Mouse (Mus musculus) spleen, adult 2 months (tissue): ENCODE measurements around the gene Nfkbib. TPM values are rescaled to one million over a fixed set of nuclear protein-coding genes. Genes with fewer than 3 reads are reported as not detected.

ENCODE experiments used
- DNase-seq, 2 experiments: peaks; one replicate each; pipeline versions ENCODE4 v3.0.0 to v3.0.0-alpha.2; 2012 to 2021; ENCODE audit warnings: low spot score in 2 of 2, low read depth in 1 of 2
- H3K27ac ChIP-seq: fragments of 200-500 bp; 2 replicates; pipeline ENCODE4 v1.5.1; 2012; ENCODE audit warnings: low read length, inconsistent platforms; ENCODE audit not compliant: insufficient read depth
- H3K27me3 ChIP-seq: fragments of 200-500 bp; 2 replicates; pipeline ENCODE4 v1.6.1; 2012; ENCODE audit warnings: mild to moderate bottlenecking, moderate library complexity, low read length, inconsistent platforms; ENCODE audit not compliant: control insufficient read depth, insufficient read depth
- H3K36me3 ChIP-seq: fragments of 200-500 bp; 2 replicates; pipeline ENCODE4 v1.6.1; 2012; ENCODE audit warnings: mild to moderate bottlenecking, low read length, inconsistent platforms; ENCODE audit not compliant: control insufficient read depth, insufficient read depth
- H3K4me1 ChIP-seq: fragments of 200-500 bp; 2 replicates; pipeline ENCODE4 v1.6.1; 2011; ENCODE audit warnings: inconsistent platforms; ENCODE audit not compliant: control insufficient read depth, insufficient read depth, insufficient read length
- H3K4me3 ChIP-seq: fragments of 200-500 bp; 2 replicates; pipeline ENCODE4 v1.5.1; 2011; ENCODE audit warnings: mild to moderate bottlenecking, inconsistent platforms; ENCODE audit not compliant: insufficient read depth, insufficient read length; ENCODE audit errors: extremely low read depth
- CTCF ChIP-seq: fragments of 200-500 bp; IDR thresholded peaks from 2 replicates; pipeline ENCODE4 v1.5.1; 2011; ENCODE audit warnings: mild to moderate bottlenecking, inconsistent platforms; ENCODE audit not compliant: insufficient read depth, insufficient read length, insufficient replicate concordance; ENCODE audit errors: extremely low read depth
- POLR2A ChIP-seq: fragments of 200-500 bp; IDR thresholded peaks from 2 replicates; pipeline ENCODE4 v1.6.1; 2011; ENCODE audit warnings: low read depth, low read length, inconsistent platforms
- WGBS: fragments of 180-500 bp; shearing (Covaris S2); methylation state at CpG from one replicate; pipeline ENCODE4 v1.1.7; 2018; 5-methylcytosine and 5-hydroxymethylcytosine counted together
- polyA plus RNA-seq: library from polyadenylated mRNA; depleted of rRNA; stranded (reverse); fragments of >200 nt; gene quantifications from 2 replicates; pipeline ENCODE4 v1.2.3, GENCODE M21; 2012

Nfkbib gene
- polyA plus RNA-seq, 1 experiment: 51.1 TPM

DNA sequence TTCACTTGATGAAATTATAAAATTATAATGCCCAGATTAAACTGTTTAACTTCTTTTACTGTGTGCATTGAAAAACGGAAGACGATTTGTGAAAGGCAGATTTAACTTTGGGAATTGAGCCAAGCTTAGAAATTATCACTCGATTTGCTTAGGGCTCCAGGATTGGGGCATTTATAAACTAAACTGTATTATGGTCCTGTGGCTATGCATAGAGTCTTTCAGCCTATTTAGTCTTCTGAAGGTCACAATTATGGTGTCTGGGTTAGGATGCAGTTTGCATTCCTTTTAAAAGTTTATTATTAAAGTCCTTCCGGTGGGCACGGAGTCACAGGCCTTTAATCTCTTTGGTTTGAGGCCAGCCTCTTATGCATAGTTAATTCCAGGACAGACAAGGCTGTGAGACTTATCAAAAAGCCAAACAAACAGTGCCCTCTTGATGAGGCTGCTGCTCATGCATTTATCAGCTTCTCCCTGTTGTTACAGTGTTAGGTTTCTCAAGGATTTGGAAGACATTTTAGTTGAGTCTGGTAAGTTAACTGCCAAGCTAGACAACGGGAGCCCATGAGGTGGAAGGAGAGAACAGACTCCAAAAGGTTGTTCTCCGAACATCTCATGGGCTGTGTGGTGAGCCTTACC, 44.4 kb upstream of the Nfkbib start:
- no peaks in the 10 kb centered on the region for H3K27me3 ChIP-seq
- H3K4me1 ChIP-seq: peaks cover 26% of the 10 kb centered on the region; the same call in 1 of the 2 replicates
- H3K27ac ChIP-seq: peak overlapping the region; percentile 98; the same call in 1 of the 2 replicates
- WGBS: 5% methylated on average over 7 of the region's 7 CpGs
- H3K4me3 ChIP-seq: peak overlapping the region; percentile 93
- H3K36me3 ChIP-seq: peaks cover 40% of the 10 kb centered on the region
- TF ChIP-seq POLR2A: no peak
- TF ChIP-seq CTCF: no peak
- DNase-seq: no peak

DNA sequence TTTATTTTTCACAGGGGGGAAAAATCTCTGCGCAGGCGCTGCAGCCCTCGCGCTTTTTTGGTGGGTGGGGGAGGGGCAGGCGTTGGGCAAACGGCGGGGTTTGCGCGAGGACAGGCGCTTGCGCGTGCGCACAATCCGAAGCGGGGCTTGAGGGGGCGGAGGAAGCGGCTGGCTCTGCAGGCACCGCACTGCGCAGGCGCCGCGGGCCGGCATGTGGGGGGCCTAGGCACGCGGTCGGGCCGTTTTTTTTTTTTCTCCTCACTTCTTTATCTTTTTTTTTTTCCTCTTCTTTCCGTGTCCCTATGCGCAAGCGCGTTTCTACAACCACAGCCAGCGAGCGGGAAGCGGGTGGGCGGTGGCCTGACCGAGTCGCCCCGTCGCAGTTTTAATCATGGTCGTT, 43.9 kb upstream of the Nfkbib start:
- H3K4me1 ChIP-seq: peaks cover 22% of the 10 kb centered on the region; the same call in 1 of the 2 replicates
- under 1% methylated on average over 40 of the region's 40 CpGs for WGBS
- H3K36me3 ChIP-seq: peaks cover 35% of the 10 kb centered on the region
- DNase-seq: peak; percentile 85 to 94
- H3K4me3 ChIP-seq: peak overlapping the region; percentile 93
- H3K27me3 ChIP-seq: no peaks in the 10 kb centered on the region
- H3K27ac ChIP-seq: peak overlapping the region; percentile 98
- TF ChIP-seq CTCF (no peak), POLR2A (no peak)

DNA sequence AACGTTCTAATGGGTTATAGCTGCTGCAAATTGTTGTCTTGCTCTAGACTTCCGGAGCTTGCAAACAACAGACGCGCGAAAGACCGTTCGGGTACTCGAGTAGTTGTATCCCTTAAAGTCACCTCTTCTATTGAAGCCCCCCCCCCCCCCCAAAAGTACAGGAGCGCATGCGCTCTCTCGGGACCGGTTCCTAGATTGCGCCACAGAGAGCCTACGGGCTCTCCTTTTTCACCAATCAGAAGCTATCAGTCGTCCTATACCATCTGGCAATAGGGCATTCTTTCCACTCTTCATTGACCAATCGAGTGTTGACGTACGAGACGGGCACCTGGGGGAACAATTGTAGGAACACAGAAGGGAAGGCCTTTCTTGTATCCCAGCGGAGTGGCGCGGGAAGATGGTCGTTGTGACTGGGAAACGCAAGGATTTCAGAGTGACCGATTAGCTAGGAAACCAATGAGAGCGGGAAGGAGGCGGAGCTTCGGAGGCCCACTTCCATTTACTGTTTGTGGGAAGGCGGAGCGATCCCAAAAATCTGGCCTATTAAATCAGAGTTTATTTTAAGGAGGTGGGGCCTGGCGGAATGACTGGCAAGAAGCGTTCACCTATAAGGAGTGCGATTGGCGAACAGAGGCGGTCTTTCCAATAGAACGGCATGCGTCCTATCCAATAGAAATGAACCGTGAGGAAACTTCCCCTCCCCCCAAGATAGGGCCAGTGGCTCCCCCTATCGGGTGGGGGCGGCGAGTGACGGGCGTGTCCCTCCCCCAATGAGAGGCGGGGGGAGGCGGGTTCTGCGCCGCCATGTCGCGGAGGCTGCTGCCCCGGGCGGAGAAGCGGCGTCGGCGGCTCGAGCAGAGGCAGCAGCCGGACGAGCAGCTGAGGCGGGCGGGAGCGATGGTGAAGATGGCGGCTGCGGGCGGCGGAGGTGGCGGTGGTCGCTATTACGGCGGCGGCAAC, 43.1 kb upstream of the Nfkbib start:
- H3K4me1 ChIP-seq: peaks cover 14% of the 10 kb centered on the region; the same call in 1 of the 2 replicates
- H3K4me3 ChIP-seq: peak overlapping the region; percentile 93
- peaks cover 27% of the 10 kb centered on the region for H3K36me3 ChIP-seq
- TF ChIP-seq POLR2A (peak; percentile 94), CTCF (peak; percentile 41; the same call in 1 of the 2 replicates)
- H3K27me3 ChIP-seq: no peaks in the 10 kb centered on the region
- peak; percentile 95 to 98 for DNase-seq
- under 1% methylated on average over 68 of the region's 70 CpGs for WGBS
- H3K27ac ChIP-seq: peak overlapping the region; percentile 98

DNA sequence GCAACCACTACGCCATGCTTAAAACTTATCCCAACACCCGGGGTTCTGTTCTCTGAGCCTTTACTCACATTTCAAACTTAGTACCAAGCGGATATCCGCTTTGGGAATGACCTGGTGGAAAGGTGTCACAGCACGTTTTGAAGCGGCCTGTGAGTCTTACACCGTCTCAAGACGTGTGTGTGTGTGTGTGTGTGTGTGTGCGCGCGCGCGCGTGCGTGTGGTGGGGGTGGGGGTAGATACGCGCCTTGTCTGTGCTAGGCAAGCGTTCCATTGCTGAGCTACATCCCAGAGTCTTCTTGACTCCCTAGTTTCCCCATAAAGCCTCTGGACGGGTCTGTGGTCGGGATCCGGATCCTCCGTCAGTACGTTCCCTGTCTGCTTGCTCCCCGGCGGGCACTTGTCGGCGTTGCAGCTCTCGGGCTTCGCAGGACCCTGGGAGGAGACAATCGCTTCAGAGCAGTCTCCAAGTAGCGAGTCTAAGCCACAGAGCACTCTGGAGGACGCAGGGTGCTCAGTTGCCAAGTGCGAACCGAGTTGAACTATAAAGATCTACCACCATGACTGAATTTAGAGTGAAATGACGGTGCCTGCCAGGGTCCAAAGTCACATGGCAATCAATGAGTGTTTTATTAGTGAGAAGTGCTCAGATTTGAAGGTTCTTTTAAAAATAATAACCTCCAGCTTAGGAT, 42.2 kb upstream of the Nfkbib start:
- no peak for TF ChIP-seq CTCF
- 0 out of 2 replicates have a peak, but pooled peaks have one; percentile 20 for TF ChIP-seq POLR2A
- DNase-seq: peak; percentile 49 to 52
- under 1% methylated on average over 35 of the region's 35 CpGs for WGBS
- H3K4me3 ChIP-seq: peak overlapping the region; percentile 88
- H3K4me1 ChIP-seq: peaks cover 12% of the 10 kb centered on the region; the same call in 1 of the 2 replicates
- H3K36me3 ChIP-seq: peaks cover 20% of the 10 kb centered on the region
- H3K27ac ChIP-seq: peak overlapping the region; percentile 98
- no peaks in the 10 kb centered on the region for H3K27me3 ChIP-seq

DNA sequence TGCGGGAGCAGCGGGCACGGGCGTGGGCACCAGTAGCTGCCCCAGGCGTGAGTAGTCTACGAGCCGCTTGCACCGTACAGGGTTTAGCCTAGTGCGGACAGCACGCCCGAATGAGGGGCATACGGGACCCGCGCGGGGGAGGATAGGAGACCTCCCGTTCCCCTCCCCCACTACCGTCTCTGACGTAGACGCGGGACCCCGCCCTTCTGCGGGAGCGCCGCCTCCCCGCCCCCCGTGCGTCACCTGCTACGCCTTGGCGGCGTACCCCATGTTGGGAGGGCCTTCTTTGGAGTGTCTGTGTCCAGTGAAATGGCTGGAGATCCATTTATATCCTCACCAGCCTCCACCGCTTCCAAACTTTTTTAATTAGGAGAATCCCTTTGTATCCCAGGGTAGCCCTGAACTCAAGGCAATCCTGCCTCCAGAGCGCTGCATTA, 41.7 kb upstream of the Nfkbib start:
- Histone ChIP-seq H3K36me3 (peaks cover 15% of the 10 kb centered on the region), H3K27me3 (no peaks in the 10 kb centered on the region), H3K27ac (peak overlapping the region; percentile 98), H3K4me1 (peaks cover 12% of the 10 kb centered on the region; the same call in 1 of the 2 replicates), H3K4me3 (peak overlapping the region; percentile 88)
- WGBS: 1% methylated on average over 31 of the region's 32 CpGs
- TF ChIP-seq POLR2A (peak; percentile 58; the same call in 1 of the 2 replicates), CTCF (no peak)
- DNase-seq: peak; percentile 84 to 93
